Mouse (Mus musculus): ENCODE results near the gene Vps9d1.
A peak's percentile ranks its signal among the peaks of the same experiment; 100 is the strongest.
"Not testable (repeated sequence)": the region's sequence is repeated elsewhere in the genome, so short reads cannot be mapped to it uniquely, and the experiment has no call there.

Vps9d1 gene

GRCm38 (mm10) chr8:123271147-123271546 lies 17.0 kb upstream of the Vps9d1 start:
- H3K9me3 ChIP-seq (ENCODE audit: low read length), result no peaks in the 10 kb centered on the region
- H3K4me3 ChIP-seq (replicated peaks; ENCODE audit: low read length), result no peak overlapping the region
- no peak for TF ChIP-seq POU5F1 (IDR thresholded peaks at IDR 0.05; ENCODE audit: borderline replicate concordance, low read length)
- no peak for TF ChIP-seq NANOG (IDR thresholded peaks at IDR 0.05; ENCODE audit: borderline replicate concordance, low read length)
- no peak for TF ChIP-seq CTCF (conservative IDR thresholded peaks at IDR 0.05; ENCODE audit: low read length)
- H3K4me1 ChIP-seq (replicated peaks; ENCODE audit: low read depth, low read length), result peaks cover 42% of the 10 kb centered on the region
- H3K27me3 ChIP-seq (ENCODE audit: insufficient read depth, low read length), result no peaks in the 10 kb centered on the region
- H3K36me3 ChIP-seq (ENCODE audit: insufficient read depth, low read length), result peaks cover 100% of the 10 kb centered on the region

DNA sequence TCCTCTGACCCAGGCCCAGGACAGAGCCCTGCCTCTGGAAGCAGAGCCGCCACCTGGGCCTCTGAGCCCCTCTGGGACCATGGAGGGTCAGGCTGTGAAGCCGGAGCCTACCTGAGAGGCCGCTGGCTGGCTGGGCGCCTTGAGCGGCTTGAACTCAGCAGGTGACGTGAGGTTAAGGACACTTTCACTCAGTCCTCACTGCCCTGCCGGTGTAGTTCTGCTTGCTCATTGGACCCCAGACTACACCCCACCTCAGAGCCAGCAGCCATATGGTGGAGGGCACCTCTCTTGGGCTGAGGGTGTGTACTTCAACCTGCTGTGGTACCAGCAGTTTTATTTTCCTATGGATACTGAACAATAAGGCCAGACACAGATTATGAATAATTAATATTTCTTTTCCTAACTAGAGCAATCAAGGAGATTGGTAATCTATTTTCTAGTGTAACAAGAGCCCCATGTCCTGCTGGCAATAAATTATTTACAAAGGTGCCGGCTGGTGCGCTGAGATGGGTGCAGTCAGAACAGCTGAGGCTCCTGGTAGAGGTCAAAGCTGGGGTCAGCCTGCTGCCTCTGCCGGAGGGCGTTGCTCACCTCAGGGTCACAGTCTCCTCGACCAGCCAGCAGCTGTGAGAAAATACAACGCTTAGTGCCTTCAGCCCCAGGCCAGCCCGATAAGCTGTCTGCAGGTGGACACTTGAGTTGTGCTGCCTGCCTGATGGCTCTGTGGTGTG lies 13.9 kb upstream of the Vps9d1 start:
- peaks cover 36% of the 10 kb centered on the region for H3K4me1 ChIP-seq (replicated peaks; ENCODE audit: low read depth, low read length)
- no peak for TF ChIP-seq POU5F1 (IDR thresholded peaks at IDR 0.05; ENCODE audit: borderline replicate concordance, low read length)
- TF ChIP-seq CTCF (conservative IDR thresholded peaks at IDR 0.05; ENCODE audit: low read length), result no peak
- TF ChIP-seq NANOG (IDR thresholded peaks at IDR 0.05; ENCODE audit: borderline replicate concordance, low read length), result no peak

DNA sequence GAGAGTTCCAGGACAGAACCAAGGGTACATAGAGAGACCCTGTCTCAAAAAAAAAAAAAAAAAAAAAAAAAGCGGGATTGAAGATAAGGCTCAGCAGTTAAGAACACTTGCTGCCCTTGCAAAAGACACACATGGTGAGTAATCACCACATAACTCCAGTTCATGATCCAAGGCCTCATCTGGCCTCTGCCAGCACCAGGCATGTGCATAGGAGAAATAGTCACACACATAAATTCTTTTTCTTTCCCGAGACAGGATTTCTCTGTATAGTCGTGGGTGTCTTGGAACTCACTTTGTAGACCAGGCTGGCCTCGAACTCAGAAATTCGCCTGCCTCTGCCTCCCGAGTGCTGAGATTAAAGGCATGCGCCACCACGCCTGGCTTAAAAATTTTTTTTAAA lies 3.4 kb upstream of the Vps9d1 start:
- H3K36me3 ChIP-seq (ENCODE audit: insufficient read depth, low read length), result peaks cover 51% of the 10 kb centered on the region
- not testable (repeated sequence) for H3K9me3 ChIP-seq (ENCODE audit: low read length); H3K4me3 ChIP-seq (replicated peaks; ENCODE audit: low read length)
- H3K4me1 ChIP-seq (replicated peaks; ENCODE audit: low read depth, low read length), result peaks cover 25% of the 10 kb centered on the region
- H3K27me3 ChIP-seq (ENCODE audit: insufficient read depth, low read length), result peaks cover 16% of the 10 kb centered on the region

More for the DNA sequence above, 13.9 kb upstream of the Vps9d1 start:
- peak overlapping the region; percentile 23; the same call in 1 of the 2 replicates for H3K4me3 ChIP-seq (replicated peaks; ENCODE audit: low read length)
- H3K9me3 ChIP-seq (ENCODE audit: low read length), result no peaks in the 10 kb centered on the region
- no peaks in the 10 kb centered on the region for H3K27me3 ChIP-seq (ENCODE audit: insufficient read depth, low read length)
- H3K36me3 ChIP-seq (ENCODE audit: insufficient read depth, low read length), result peaks cover 97% of the 10 kb centered on the region

DNA sequence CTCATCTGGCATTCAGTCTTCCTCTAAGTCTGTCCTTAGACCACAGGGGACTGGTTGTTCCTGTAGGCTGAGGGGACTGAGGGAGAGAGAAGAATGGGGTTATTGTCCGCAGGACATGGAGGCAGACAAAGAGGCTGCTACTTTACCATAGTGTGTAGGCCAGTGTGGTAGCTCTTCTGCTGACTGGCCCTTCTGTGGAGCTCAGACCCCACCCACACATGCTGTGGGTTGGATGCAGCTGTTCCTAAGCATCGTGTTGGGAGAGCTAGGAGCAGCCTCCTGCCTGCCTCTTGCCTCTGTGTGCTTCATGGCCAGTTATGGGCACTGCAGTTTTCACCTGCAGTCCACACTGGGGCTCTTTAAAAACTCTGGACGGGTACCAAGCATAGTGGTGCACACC lies 3.0 kb upstream of the Vps9d1 start:
- H3K36me3 ChIP-seq (ENCODE audit: insufficient read depth, low read length), result peaks cover 52% of the 10 kb centered on the region
- H3K4me3 ChIP-seq (replicated peaks; ENCODE audit: low read length), result no peak overlapping the region
- peaks cover 25% of the 10 kb centered on the region for H3K4me1 ChIP-seq (replicated peaks; ENCODE audit: low read depth, low read length)
- no peaks in the 10 kb centered on the region for H3K9me3 ChIP-seq (ENCODE audit: low read length)
- no peak for TF ChIP-seq CTCF (conservative IDR thresholded peaks at IDR 0.05; ENCODE audit: low read length)
- TF ChIP-seq POU5F1 (IDR thresholded peaks at IDR 0.05; ENCODE audit: borderline replicate concordance, low read length), result no peak
- no peak for TF ChIP-seq NANOG (IDR thresholded peaks at IDR 0.05; ENCODE audit: borderline replicate concordance, low read length)
- H3K27me3 ChIP-seq (ENCODE audit: insufficient read depth, low read length), result peaks cover 16% of the 10 kb centered on the region

DNA sequence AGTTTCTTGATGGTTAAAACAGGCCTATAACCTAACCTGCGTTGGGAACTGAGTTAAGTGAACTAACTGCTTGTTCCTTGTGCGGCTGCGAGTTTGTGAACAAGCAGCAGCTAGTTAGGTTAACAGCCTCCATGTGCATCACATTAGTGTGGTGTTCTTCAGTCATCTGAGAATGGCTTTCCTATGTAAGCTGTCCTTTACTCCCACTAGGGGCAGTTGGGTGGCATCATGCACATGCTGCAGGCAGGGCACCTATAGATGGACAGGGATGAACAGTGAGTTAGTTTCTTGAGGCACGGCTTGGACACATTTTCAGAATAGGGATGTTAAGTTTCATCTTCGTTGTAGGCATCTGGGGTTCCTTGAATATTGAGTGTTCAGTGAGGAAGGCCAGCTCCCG lies 1.0 kb upstream of the Vps9d1 start:
- H3K36me3 ChIP-seq (ENCODE audit: insufficient read depth, low read length), result peaks cover 63% of the 10 kb centered on the region
- TF ChIP-seq POU5F1 (IDR thresholded peaks at IDR 0.05; ENCODE audit: borderline replicate concordance, low read length) (no peak), CTCF (conservative IDR thresholded peaks at IDR 0.05; ENCODE audit: low read length) (no peak), NANOG (IDR thresholded peaks at IDR 0.05; ENCODE audit: borderline replicate concordance, low read length) (no peak)
- peaks cover 16% of the 10 kb centered on the region for H3K27me3 ChIP-seq (ENCODE audit: insufficient read depth, low read length)
- no peaks in the 10 kb centered on the region for H3K9me3 ChIP-seq (ENCODE audit: low read length)
- H3K4me1 ChIP-seq (replicated peaks; ENCODE audit: low read depth, low read length), result peaks cover 25% of the 10 kb centered on the region
- H3K4me3 ChIP-seq (replicated peaks; ENCODE audit: low read length), result peak overlapping the region; percentile 97

GRCm38 (mm10) chr8:123253451-123254098 lies 573 bp downstream of the Vps9d1 start:
- H3K4me1 ChIP-seq (replicated peaks; ENCODE audit: low read depth, low read length), result peaks cover 25% of the 10 kb centered on the region
- H3K36me3 ChIP-seq (ENCODE audit: insufficient read depth, low read length), result peaks cover 65% of the 10 kb centered on the region
- H3K9me3 ChIP-seq (ENCODE audit: low read length), result no peaks in the 10 kb centered on the region
- TF ChIP-seq CTCF (conservative IDR thresholded peaks at IDR 0.05; ENCODE audit: low read length), result no peak
- no peak for TF ChIP-seq NANOG (IDR thresholded peaks at IDR 0.05; ENCODE audit: borderline replicate concordance, low read length)
- no peak for TF ChIP-seq POU5F1 (IDR thresholded peaks at IDR 0.05; ENCODE audit: borderline replicate concordance, low read length)
- H3K27me3 ChIP-seq (ENCODE audit: insufficient read depth, low read length), result peaks cover 16% of the 10 kb centered on the region
- peak overlapping the region; percentile 97 for H3K4me3 ChIP-seq (replicated peaks; ENCODE audit: low read length)

DNA sequence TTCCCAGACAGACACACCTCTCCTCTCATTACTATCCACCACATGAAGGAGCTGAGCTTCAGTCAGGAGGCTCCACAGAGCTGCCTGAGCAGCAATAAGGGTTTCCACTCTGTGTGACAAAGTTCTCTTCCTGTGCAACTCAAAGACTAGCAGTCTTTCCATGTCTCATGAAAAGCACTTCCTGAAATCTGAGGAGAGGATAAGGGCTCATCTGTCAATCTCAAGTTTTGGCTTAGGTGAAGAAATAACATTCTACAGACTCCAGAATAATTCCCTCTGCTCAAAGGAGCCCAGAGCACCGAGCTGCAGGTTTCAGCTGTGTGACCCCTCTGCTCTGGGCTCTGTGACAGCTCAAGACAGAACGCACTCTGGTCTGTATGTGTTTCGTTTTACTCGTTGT lies 1.2 kb downstream of the Vps9d1 start:
- H3K36me3 ChIP-seq (ENCODE audit: insufficient read depth, low read length), result peaks cover 65% of the 10 kb centered on the region
- TF ChIP-seq POU5F1 (IDR thresholded peaks at IDR 0.05; ENCODE audit: borderline replicate concordance, low read length) (no peak), CTCF (conservative IDR thresholded peaks at IDR 0.05; ENCODE audit: low read length) (no peak), NANOG (IDR thresholded peaks at IDR 0.05; ENCODE audit: borderline replicate concordance, low read length) (no peak)

DNA sequence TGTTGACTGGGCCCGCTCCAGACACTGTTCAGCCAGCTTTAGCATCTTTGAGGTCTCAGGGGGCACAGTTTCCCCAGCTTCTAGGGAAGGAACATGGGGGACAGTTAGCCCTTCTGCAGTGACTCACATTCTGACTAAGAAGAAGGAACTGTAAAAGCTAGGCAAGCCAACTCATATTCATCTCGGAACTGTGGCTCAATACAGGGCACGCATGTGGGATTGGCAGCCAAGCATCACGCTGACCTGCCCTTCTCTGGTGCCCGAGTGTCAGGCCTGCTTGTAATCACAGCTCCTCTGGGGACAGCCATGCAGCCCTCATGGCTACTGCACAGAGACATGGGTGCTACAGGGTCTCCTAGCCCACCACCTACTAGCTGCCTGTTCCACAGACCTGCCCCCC lies 3.2 kb downstream of the Vps9d1 start:
- TF ChIP-seq CTCF (conservative IDR thresholded peaks at IDR 0.05; ENCODE audit: low read length) (no peak), NANOG (IDR thresholded peaks at IDR 0.05; ENCODE audit: borderline replicate concordance, low read length) (no peak), POU5F1 (IDR thresholded peaks at IDR 0.05; ENCODE audit: borderline replicate concordance, low read length) (no peak)
- Histone ChIP-seq H3K27me3 (ENCODE audit: insufficient read depth, low read length) (peaks cover 14% of the 10 kb centered on the region), H3K4me3 (replicated peaks; ENCODE audit: low read length) (no peak overlapping the region), H3K9me3 (ENCODE audit: low read length) (no peaks in the 10 kb centered on the region), H3K36me3 (ENCODE audit: insufficient read depth, low read length) (peaks cover 66% of the 10 kb centered on the region), H3K4me1 (replicated peaks; ENCODE audit: low read depth, low read length) (peaks cover 34% of the 10 kb centered on the region)

More for the DNA sequence above, 1.2 kb downstream of the Vps9d1 start:
- Histone ChIP-seq H3K9me3 (ENCODE audit: low read length) (no peaks in the 10 kb centered on the region), H3K4me1 (replicated peaks; ENCODE audit: low read depth, low read length) (peaks cover 19% of the 10 kb centered on the region), H3K27me3 (ENCODE audit: insufficient read depth, low read length) (peaks cover 16% of the 10 kb centered on the region), H3K4me3 (replicated peaks; ENCODE audit: low read length) (peak overlapping the region; percentile 97)
